Mouse (Mus musculus) gastrocnemius, adult 18-20 months (tissue): Measurements from ENCODE around the gene Dthd1. TPM values are rescaled to one million over a fixed set of nuclear protein-coding genes. Genes with fewer than 3 reads are reported as not detected.

Experiments
- DNase-seq: peaks from one replicate; pipeline ENCODE4 v3.0.0; 2021; ENCODE audit warnings: low spot score
- total RNA-seq, 2 experiments: library from RNA; stranded (reverse); gene quantifications; 2 replicates each; pipeline ENCODE4 v1.2.3; 2021

The Dthd1 gene
- total RNA-seq, 2 experiments from 2014 or later, result not detected

GRCm38 (mm10) chr5:62858282-62858681 lies 44.7 kb downstream of the Dthd1 start:
- DNase-seq, result no peak

GRCm38 (mm10) chr5:62864348-62864747 lies 50.7 kb downstream of the Dthd1 start:
- no peak for DNase-seq

GRCm38 (mm10) chr5:62867003-62867402 lies 53.4 kb downstream of the Dthd1 start:
- DNase-seq, result no peak

GRCm38 (mm10) chr5:62879530-62879929 lies 65.9 kb downstream of the Dthd1 start:
- no peak for DNase-seq

- DNase-seq, result no peak
Observed at GRCm38 (mm10) chr5:62895326-62895725, 81.7 kb downstream of the Dthd1 start.

GRCm38 (mm10) chr5:62906954-62907353 lies 93.3 kb downstream of the Dthd1 start:
- DNase-seq, result no peak

- DNase-seq, result no peak
Observed at GRCm38 (mm10) chr5:62909074-62909473, 95.5 kb downstream of the Dthd1 start.

GRCm38 (mm10) chr5:62924616-62925015 lies 111.0 kb downstream of the Dthd1 start:
- no peak for DNase-seq

Other genes with a start within 250 kb of the Dthd1 start
- gene Arap2, start 47.7 kb upstream of the Dthd1 start, total RNA-seq, result 1 to 10 TPM; 1.9 to 2.2 TPM